Mouse (Mus musculus): ENCODE measurements around the gene Dctn3.
A peak's percentile ranks its signal among the peaks of the same experiment; 100 is the strongest.
"Not testable (repeated sequence)": the region's sequence is repeated elsewhere in the genome, so short reads cannot be mapped to it uniquely, and the experiment has no call there.

The Dctn3 gene

GRCm38 (mm10) chr4:41722918-41723351, at the start of gene Dctn3:
Gene Dctn3, minus strand, starts transcription at chr4:41723170.
- peak; percentile 95 for DNase-seq

GRCm38 (mm10) chr4:41767301-41767700, 44.3 kb upstream of the Dctn3 start:
- DNase-seq = not testable (repeated sequence)

GRCm38 (mm10) chr4:41763176-41763575, 40.2 kb upstream of the Dctn3 start:
- DNase-seq = not testable (repeated sequence)

- DNase-seq = peak; percentile 50
These were observed 39.7 kb upstream of the Dctn3 start for GRCm38 (mm10) chr4:41762688-41763114.

- peak; percentile 40 for DNase-seq
These were observed 39.2 kb upstream of the Dctn3 start for GRCm38 (mm10) chr4:41762099-41762687.

GRCm38 (mm10) chr4:41761680-41762079, 38.7 kb upstream of the Dctn3 start:
- DNase-seq = no peak

- DNase-seq = no peak
These were observed 37.9 kb upstream of the Dctn3 start for GRCm38 (mm10) chr4:41760911-41761310.

- DNase-seq = peak; percentile 96
These were observed 37.3 kb upstream of the Dctn3 start for GRCm38 (mm10) chr4:41760288-41760721.

GRCm38 (mm10) chr4:41759656-41760287, 36.8 kb upstream of the Dctn3 start:
- no peak for DNase-seq

- peak; percentile 90 for DNase-seq
These were observed 36.2 kb upstream of the Dctn3 start for GRCm38 (mm10) chr4:41759206-41759605.

- DNase-seq = no peak
These were observed 35.7 kb upstream of the Dctn3 start for GRCm38 (mm10) chr4:41758701-41759100.

- peak; percentile 67 for DNase-seq
These were observed 35.1 kb upstream of the Dctn3 start for GRCm38 (mm10) chr4:41758021-41758420.

- DNase-seq = peak; percentile 41
These were observed 34.4 kb upstream of the Dctn3 start for GRCm38 (mm10) chr4:41757321-41757720.

GRCm38 (mm10) chr4:41756440-41756839, 33.5 kb upstream of the Dctn3 start:
- DNase-seq = no peak

- peak; percentile 92 for DNase-seq
These were observed 32.7 kb upstream of the Dctn3 start, which contains the start of gene Sigmar1 for GRCm38 (mm10) chr4:41755338-41756305. Gene Sigmar1, minus strand, starts transcription at chr4:41756157.

GRCm38 (mm10) chr4:41754797-41755337, 31.9 kb upstream of the Dctn3 start, which contains the start of gene Galt:
Gene Galt, plus strand, starts transcription at chr4:41755228.
- no peak for DNase-seq

- DNase-seq = no peak
These were observed 22.1 kb upstream of the Dctn3 start for GRCm38 (mm10) chr4:41745021-41745420.

GRCm38 (mm10) chr4:41744131-41744530, 21.2 kb upstream of the Dctn3 start:
- DNase-seq = no peak

GRCm38 (mm10) chr4:41741158-41741560, 18.2 kb upstream of the Dctn3 start:
- peak; percentile 96 for DNase-seq

GRCm38 (mm10) chr4:41740380-41741157, 17.6 kb upstream of the Dctn3 start:
- DNase-seq = no peak

GRCm38 (mm10) chr4:41739260-41739659, 16.3 kb upstream of the Dctn3 start:
- DNase-seq = no peak

GRCm38 (mm10) chr4:41738256-41738603, 15.3 kb upstream of the Dctn3 start:
- DNase-seq = no peak

Data from kidney, postnatal 14 days (tissue).